Mouse (Mus musculus) kidney, adult 18-20 months (tissue): ENCODE data around the gene Ggact.

Source experiments
- DNase-seq: peaks from one replicate; pipeline ENCODE4 v3.0.0; 2021

Gene Ggact

DNA sequence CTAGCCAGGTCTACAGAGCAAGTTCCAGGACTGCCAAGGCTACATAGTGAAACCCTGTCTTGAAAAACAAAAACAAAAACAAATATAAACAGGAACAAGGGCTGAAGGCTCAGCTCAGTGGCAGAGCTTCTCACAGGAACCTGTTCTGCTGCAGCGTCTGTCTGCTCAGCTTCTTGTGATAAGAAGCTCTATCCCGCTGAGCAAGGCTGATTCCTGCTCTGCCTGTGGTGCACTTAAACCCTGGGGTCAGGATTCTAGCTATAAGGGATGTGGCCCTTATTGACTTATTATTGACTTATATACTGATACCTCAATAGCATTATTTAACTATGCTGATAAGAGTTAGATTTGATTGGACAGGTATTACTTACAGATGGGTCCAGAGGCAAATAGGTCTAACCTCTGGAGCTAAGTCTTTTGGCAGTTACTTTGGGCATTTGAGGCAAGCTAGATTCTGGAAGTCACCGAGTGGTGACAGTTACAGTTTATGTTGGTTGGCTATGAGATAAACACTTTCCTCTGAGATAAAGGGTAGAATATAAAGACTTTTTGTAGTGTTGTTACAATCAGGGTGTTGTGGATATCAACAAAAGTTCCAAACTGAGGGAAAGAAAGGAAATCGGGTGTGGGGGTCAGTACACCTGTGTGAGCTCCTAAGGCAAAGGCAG is 48.0 kb downstream of the Ggact start:
- no peak for DNase-seq

DNA sequence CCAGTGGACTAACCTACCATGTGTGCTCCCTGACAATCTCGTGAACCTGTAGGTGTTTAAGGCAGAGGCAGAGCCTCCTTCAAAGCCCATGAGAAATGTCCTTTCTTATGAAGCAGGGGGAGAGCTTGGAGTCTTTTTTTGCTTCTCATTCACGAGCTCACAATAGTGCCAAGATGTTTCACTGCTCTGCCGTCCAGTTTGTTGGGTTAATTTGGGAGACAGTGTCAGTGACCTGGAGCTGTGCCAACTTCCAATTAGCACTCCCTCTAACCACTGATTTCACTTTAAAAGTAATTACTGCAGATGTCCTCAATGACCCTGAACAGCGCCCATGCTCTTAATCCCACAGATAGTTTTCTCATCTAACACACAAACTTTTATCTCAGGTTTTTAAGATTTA is 50.9 kb downstream of the Ggact start:
- no peak for DNase-seq

GRCm38 (mm10) chr14:122859792-122860191 is 53.8 kb downstream of the Ggact start:
- DNase-seq: no peak

- DNase-seq: no peak
Observed at GRCm38 (mm10) chr14:122852506-122853057, 61.0 kb downstream of the Ggact start.

DNA sequence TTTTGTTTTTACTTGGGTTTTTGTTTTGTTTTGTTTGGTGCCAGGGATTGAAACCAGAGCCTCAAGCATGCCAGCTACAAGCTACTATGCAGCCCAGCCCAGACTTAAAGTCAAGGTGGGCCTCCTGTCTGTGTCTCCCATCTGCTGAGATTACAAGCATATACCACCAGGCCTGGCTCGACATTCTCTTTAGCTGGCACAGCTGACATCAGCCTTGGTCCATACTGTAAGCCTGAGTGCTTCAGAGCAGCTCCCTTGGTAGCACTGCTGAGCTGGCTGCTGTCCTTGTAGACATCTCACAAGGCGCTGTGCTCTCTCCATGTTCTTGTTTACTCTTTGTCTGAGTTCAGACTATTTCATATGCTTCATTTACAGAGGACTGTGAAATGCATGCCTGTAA is 76.5 kb downstream of the Ggact start:
- no peak for DNase-seq

DNA sequence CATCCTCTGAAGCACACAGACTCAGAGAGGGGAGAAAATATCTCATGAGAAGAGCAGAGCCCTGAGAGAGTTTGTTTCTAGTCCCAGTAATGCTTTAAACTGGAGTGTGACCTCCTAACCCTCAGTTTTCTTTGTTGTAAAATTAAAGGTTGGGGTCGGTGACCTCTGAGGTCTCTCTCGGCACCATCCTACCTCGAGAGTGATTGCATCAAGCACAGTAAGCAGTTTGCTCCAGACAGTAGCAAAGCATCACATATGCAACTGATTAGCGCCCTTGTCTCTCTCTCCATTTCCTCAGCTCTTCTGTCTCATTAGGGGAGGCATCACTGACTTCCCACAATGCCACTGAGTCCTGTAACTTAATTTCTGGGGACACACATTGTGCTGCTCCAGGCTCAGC is 77.3 kb downstream of the Ggact start:
- no peak for DNase-seq

GRCm38 (mm10) chr14:122835487-122836190 is 77.9 kb downstream of the Ggact start:
- DNase-seq: no peak

- no peak for DNase-seq
Observed at GRCm38 (mm10) chr14:122834753-122835152, 78.8 kb downstream of the Ggact start.

- no peak for DNase-seq
Observed at GRCm38 (mm10) chr14:122833666-122834065, 79.9 kb downstream of the Ggact start.

GRCm38 (mm10) chr14:122830433-122830832 is 83.1 kb downstream of the Ggact start:
- DNase-seq: no peak

DNA sequence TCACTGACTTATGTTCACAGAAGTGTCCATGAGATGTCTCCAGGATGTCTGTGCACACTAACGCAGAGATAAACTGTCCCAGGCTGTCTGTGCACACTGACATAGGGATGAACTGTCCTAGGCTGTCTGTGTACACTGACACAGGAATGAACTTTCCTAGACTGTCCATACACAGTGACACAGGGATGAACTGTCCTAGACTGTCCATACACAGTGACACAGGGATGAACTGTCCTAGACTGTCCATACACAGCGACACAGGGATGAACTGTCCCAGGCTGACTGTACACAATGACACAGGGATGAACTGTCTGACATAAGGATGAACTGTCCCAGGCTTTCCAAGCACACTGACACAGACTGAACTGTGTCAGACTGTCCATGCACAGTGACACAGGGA is 88.1 kb downstream of the Ggact start:
- no peak for DNase-seq

- no peak for DNase-seq
Observed at GRCm38 (mm10) chr14:122823791-122824190, 89.8 kb downstream of the Ggact start.

- no peak for DNase-seq
Observed at GRCm38 (mm10) chr14:122821002-122821401, 92.6 kb downstream of the Ggact start.

DNA sequence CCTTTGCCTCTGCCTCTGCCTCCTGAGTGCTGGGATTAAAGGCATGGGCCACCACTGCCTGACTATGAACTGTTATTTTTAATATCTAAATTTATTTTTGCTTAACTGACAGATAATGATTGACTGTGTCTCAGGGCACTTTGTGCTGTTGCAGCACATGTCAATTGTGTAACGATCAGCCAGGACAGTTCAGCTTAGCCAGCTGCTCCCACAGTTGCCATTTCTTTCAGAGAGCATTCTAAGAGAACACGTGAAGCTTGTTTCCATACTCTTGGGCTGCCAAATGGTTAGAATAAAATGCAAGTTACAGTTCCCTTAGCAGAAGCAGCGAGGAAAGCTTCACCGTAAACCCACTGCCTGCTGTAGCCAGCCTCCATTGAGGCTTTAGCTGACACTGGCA is 113.3 kb downstream of the Ggact start:
- no peak for DNase-seq

DNA sequence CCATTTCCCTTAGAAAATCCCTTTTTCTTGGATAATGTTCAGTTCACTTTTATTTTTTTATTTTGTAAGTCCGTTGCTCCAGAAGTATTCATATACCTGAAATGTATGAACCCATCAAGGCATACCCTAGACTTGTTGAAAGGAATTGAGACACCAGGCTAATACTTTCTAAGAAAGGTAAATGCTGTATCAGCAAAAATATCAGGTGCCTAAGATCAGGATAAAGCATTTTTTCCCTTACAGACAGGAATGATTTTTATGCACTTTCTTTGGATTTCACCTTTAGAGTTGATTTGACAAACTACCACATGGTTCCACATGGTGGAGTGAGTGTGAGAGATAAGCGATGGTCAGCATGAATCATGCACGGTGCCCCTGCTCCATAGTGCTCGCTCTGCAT is 120.2 kb downstream of the Ggact start:
- no peak for DNase-seq

DNA sequence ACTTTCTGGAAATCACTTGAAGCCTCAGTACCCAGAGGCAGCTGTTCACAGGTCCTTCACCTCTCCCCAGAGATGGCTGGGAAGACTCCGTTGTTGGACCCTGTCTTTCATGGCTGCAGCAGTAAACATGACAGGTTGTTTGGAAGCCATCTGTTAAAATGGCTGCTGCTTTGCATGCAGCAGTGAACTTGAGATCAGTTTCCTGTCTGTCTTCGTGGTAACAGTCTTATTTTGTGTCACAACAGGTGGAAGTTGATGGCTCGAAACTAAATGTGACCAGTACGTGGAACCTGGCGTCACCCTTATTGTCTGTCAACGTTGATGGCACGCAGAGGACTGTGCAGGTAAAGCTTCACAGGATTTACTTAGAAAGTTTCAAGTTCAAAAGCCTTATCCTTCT is 123.4 kb downstream of the Ggact start:
- DNase-seq: no peak

GRCm38 (mm10) chr14:122788199-122788598 is 125.4 kb downstream of the Ggact start:
- DNase-seq: no peak

- no peak for DNase-seq
Observed at GRCm38 (mm10) chr14:122784701-122785100, 128.9 kb downstream of the Ggact start.

- DNase-seq: no peak
Observed at GRCm38 (mm10) chr14:122766448-122766847, 147.1 kb downstream of the Ggact start.
